Mouse (Mus musculus) liver (tissue): ENCODE results near the gene Shroom1.
A peak's percentile ranks its signal among the peaks of the same experiment; 100 is the strongest.

Experiments
- DNase-seq: peaks from one replicate; pipeline ENCODE4 v3.0.0-alpha.2; 2020; ENCODE audit warnings: mixed read lengths

Gene Shroom1

GRCm38 (mm10) chr11:53516775-53517627, 60.0 kb downstream of the Shroom1 start:
- DNase-seq = peak; percentile 74
